9 mouse cellular contexts compared by ENCODE assay signal in genomic region chr16:31425508-31425907, GRCm38 (mm10). TPM values are rescaled to one million over a fixed set of nuclear protein-coding genes. Genes with fewer than 3 reads are reported as not detected.
DNase-seq lines count a peak whose midpoint lies in the region; TF ChIP-seq lines count a peak whose summit lies in the region.
"Had no signal": no experiment of that assay in that cellular context is flagged by ENCODE, and none has a peak within 500 bp of the region (broad histone marks: within the 10 kb centered on the region; RNA-seq: fewer than 3 reads in every experiment).

No protein-coding gene starts in this region.

- H3K27me3 ChIP-seq in heart, embryonic 10.5 days (ENCODE audit: insufficient read depth, poor library complexity, severe bottlenecking): peaks cover 26% of the 10 kb centered on the region
- peaks cover 27% of the 10 kb centered on the region for H3K27me3 ChIP-seq in E14TG2a.4 (ENCODE audit: insufficient read depth, low read length)
- peaks cover 31% of the 10 kb centered on the region for H3K27me3 ChIP-seq in limb, embryonic 10.5 days (ENCODE audit: low read depth, poor library complexity, severe bottlenecking)

- H3K4me1 ChIP-seq in heart, embryonic 10.5 days: peaks cover 19% of the 10 kb centered on the region
- peaks cover 37% of the 10 kb centered on the region for H3K4me1 ChIP-seq in E14TG2a.4 (replicated peaks; ENCODE audit: low read depth, low read length)
- H3K4me1 ChIP-seq in limb, embryonic 10.5 days: peaks cover 20% of the 10 kb centered on the region

- peak; percentile 100 for TF ChIP-seq CTCF in E14TG2a.4 (conservative IDR thresholded peaks at IDR 0.05; ENCODE audit: low read length)

- 4% methylated on average over 4 of the region's 4 CpGs for WGBS in heart, embryonic 10.5 days
- 5% methylated on average over 4 of the region's 4 CpGs for WGBS in limb, embryonic 10.5 days

- H3K9me3 ChIP-seq in heart, embryonic 10.5 days: no peaks in the 10 kb centered on the region
- no peaks in the 10 kb centered on the region for H3K9me3 ChIP-seq in E14TG2a.4 (ENCODE audit: low read length)
- H3K9me3 ChIP-seq in limb, embryonic 10.5 days (replicated peaks): no peaks in the 10 kb centered on the region
- H3K9me3 ChIP-seq: limb, embryonic 12.5 days had no signal

- DNase-seq in heart, adult 11 months: peak; percentile 91
- DNase-seq in heart, embryonic 10.5 days (ENCODE audit: low spot score): no peak
- peak; percentile 79 for DNase-seq in c-Kit-positive CD71-positive TER-119-negative erythroid progenitor cells, embryonic 14.5 days (ENCODE audit: low read depth)
- DNase-seq in gastrocnemius, postnatal 10 days: peak; percentile 74
- peak; percentile 85 for DNase-seq in limb, embryonic 10.5 days (ENCODE audit: low spot score)
- peak; percentile 66 for DNase-seq in ovary, postnatal 14 days (ENCODE audit: low spot score)
- DNase-seq in thymus, postnatal 10 days (ENCODE audit: low spot score in 2 of 2): peak; percentile 66 to 89

- no peaks in the 10 kb centered on the region for H3K36me3 ChIP-seq in heart, embryonic 10.5 days
- no peaks in the 10 kb centered on the region for H3K36me3 ChIP-seq in E14TG2a.4 (ENCODE audit: insufficient read depth, low read length)
- no peaks in the 10 kb centered on the region for H3K36me3 ChIP-seq in limb, embryonic 10.5 days
- H3K36me3 ChIP-seq: limb, embryonic 12.5 days had no signal

- H3K4me3 ChIP-seq in heart, embryonic 10.5 days: no peak overlapping the region
- no peak overlapping the region for H3K4me3 ChIP-seq in E14TG2a.4 (replicated peaks; ENCODE audit: low read length)
- no peak overlapping the region for H3K4me3 ChIP-seq in limb, embryonic 10.5 days
- H3K4me3 ChIP-seq: limb, embryonic 12.5 days had no signal

- no peak overlapping the region for H3K27ac ChIP-seq in heart, embryonic 10.5 days
- no peak overlapping the region for H3K27ac ChIP-seq in limb, embryonic 10.5 days
- H3K27ac ChIP-seq: limb, embryonic 12.5 days had no signal

RNA-seq across cellular contexts. Expression of gene Bdh1, which starts 3.4 kb away (rescaled TPM):
- 10.7 and 13.8 TPM in 2 replicates for polyA plus RNA-seq in heart, embryonic 10.5 days (2016; fragmentation: Nextera tagmentation; extraction: Ambion mirVana)
- 1 to 10 TPM; 1.5 to 3.0 TPM for total RNA-seq in gastrocnemius, postnatal 10 days (2021)
- polyA plus RNA-seq in limb, embryonic 10.5 days (2016; fragmentation: Nextera tagmentation; extraction: Ambion mirVana): 9.5 and 11.4 TPM in 2 replicates
